Mouse (Mus musculus) forelimb bud, embryonic 11.5 days (tissue): Measurements from ENCODE around the gene Dlgap3.

Experiments
- DNase-seq: peaks from one replicate; pipeline ENCODE4 v3.0.0-alpha.2; 2012; ENCODE audit warnings: low read depth, low spot score

Gene Dlgap3

DNA sequence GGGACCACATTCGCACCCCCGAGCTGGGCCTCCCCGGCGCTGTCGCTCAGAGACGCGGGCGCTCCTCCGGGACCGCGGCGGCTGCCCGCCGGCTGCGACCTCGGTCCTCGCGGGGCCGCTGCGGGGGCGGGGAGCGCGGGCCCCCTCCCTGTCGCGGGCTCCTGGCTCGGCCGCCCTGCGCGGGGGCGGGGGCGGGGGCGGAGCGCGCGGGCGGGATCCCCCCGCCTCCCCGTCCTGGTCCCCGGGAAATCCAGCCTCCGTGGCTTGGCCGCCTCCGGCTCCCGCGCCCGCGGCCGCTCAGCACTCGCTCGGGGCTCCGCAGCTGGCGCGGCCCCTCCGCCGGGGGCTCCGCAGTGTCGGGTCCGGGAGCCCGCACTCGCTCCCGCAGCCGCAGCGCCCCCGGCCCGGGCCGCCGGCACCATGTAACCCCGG, at the start of gene Dlgap3:
Dlgap3 (plus strand) TSS at position 291 of the 432 bp plus-strand sequence.
- DNase-seq = no peak

DNA sequence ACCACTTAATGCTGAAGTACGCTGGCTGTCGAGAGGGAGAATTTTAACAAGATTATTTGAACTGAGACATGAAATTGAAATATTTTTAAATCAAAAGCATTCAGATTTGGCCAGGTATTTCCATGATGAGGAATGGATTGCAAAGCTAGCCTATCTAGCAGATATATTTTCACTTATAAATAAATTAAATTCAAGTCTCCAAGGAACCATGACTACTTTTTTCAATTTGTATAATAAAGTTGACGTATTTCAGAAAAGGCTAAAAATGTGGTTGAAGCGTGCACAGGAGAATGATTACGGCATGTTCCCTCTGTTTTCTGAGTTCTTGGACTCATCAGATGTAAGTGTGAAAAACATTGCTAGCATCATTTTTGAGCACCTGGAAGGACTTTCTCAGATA, 45.6 kb upstream of the Dlgap3 start, which contains the start of gene Tmem35b:
Tmem35b (plus strand) TSS at position 301 of the 400 bp plus-strand sequence.
- DNase-seq = no peak

DNA sequence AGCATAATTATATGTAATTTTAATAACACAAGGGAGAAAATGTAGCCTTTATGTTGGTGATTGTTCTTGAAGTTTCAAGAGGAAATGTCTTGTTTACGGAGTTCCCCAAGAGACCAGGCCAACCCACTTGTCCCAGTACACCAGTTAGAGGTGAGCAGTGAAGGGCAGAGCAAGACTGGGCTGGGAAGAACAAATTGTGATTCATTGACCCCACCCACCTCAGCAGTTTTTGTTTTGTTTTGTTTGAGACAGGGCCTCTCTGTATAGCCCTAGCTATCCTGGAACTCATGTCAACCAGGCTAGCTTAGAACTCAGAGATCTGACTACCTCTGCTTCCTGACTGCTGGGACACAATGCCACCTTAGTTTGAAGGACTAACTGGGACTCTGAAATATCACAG, 44.7 kb upstream of the Dlgap3 start:
- no peak for DNase-seq

DNA sequence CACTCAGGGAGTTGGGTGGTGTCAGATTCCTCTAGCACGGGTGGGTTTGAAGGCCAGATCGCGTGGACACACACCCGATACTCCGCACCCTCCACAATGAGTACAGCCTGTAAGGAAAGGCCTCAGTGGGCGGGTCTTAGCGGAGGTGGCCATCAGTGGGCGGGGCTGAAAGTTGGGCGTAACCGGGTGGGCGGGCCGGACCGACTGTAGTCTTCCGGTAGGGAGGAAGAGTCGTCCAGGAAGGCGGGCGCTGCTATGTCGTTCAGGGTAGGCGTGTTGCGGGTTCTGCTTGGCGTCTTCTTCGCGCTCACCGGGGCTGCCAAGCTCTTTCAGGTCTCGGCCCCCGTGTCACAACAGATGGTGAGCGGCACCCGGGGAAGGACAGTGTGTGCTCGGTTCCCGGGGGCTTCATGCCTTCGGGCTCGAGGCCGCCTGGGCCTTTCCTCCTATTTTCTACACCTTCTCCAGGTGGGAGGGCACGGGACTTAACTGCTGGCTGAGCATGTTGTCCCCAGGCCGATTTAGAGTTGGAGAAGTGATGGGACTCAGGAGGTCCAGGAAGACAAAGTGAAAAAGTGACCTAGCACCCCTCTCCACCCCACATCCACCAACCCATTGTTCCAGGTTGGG, 43.1 kb upstream of the Dlgap3 start:
- DNase-seq = peak; percentile 77

DNA sequence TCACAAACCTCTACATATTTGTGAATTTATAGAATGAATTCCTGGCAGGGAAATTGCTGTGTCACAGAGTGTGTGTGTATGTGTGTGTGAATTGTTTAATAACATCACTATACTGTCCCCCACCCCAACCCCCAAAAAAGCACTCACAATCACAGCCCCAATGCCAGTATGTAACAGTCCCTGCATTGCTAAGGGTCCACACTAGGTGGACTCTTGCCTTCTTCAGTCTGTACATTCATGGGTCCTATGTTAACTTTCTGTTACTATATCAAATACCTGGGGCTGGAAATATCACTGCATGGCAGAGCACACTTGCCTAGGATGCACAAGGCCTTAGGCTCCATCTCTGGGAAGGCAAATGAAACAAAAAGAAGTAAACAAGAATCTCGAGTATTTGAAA, 34.3 kb upstream of the Dlgap3 start:
- no peak for DNase-seq

DNA sequence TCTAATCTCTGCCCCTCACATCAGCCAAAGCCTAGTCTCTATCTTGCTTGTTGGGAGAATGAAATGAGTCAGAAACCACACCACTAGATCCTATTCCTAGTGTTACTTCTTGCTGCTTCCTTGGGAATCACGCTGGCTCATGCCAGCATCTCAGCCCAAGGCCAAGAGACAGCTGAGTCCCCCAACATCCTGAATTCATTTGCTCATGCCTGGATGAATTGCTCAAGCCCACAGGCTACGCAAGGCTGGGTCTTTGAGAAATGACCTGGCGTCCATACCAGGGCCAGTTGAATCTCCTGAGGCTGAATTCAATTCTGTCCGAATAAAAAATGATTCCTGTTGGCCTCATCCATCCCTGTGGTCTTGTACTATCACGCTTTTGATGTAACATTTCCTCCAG, 31.4 kb upstream of the Dlgap3 start:
- DNase-seq = no peak

DNA sequence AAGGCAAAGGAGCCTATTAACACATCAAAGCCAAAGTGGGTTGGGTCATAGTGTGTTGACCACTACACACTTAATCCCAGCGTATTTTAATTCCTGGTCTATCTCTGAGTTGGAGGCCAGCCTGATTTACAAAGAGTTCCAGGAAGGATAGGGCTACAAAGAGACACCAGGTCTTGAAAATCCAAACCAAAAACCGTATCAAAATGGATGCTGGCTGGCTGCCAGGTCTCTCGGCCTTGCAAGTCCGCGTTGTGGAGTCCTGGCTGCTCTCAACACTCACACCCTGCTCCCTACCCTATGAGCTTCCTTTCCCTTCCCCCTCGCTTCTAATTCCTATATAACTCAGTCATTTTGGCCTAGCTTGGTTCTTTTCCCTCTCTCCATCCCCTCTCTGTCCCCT, 30.5 kb upstream of the Dlgap3 start:
- no peak for DNase-seq

DNA sequence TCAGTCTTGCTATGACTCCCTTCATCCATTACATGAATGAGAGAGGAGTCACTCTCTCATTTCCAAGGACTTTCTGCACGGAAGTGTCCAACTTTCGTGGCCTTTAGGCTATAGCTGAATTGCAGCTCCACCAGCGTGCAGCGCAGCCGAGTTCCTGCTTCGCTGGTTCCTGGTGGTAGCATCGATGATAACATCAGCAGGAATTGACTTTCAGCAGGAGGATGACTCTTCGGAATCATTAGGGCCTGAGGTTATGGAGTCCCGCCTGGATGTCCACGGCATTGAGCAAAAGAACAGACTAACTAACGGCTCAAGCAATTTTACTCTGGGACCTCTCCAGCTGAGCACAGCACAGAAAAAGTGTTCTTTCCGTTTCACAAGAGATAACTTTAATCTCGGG, 19.0 kb upstream of the Dlgap3 start:
- no peak for DNase-seq

DNA sequence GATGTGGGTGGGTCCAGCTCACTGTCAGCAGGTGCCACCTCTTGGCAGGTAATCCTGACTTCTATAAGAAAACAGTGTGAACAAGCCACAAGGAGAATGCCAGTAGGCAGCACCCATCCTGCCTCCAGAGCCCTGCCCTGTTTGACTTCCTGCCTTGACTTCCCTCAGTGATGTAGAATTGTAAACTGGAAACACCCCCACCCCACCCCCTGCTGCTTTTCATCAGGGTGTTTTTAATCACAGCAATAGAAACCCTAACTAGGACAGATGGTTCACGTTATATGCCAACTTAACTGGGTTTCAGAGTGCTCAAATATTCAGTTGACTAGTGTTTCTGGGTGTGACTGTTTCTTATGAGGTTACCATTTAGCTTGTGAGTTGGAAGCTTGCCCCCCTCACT, 15.7 kb upstream of the Dlgap3 start:
- no peak for DNase-seq

DNA sequence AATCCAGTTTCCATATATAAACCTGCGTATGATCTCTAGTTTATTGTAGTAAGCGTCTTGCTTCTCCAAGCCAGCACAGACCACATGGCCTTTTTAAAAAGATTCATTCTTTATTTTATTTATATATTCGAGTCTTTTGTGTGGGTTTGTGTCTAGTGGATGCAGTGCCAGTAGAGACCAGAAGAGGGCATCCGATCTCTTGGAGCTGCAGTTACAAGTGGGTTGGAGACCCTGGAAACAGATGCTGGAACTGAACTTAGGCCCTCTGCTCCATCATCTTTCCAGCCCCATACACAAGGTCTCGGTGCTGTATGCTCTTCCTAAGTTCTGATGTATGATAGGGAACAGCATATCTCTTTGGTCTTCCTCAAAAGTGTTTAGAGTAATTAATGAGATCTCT, 13.2 kb upstream of the Dlgap3 start:
- DNase-seq = no peak

DNA sequence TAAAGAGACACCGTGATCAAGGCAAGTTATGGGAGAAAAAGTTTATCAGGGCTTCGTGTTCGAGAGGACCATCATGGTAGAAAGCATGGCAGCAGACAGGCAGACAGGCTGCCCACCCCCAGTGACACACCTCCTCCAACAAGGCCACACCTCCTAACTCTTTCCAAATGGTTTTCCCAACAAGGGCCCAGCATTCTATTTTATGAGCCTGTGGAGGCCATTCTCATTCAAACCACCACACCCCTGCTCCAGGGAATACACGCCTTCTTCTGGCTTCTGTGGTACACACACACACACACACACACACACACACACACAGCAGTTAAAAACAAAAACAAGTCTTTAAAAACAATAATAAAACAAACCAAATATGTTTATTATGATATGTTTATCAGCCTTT, 11.3 kb upstream of the Dlgap3 start:
- no peak for DNase-seq

DNA sequence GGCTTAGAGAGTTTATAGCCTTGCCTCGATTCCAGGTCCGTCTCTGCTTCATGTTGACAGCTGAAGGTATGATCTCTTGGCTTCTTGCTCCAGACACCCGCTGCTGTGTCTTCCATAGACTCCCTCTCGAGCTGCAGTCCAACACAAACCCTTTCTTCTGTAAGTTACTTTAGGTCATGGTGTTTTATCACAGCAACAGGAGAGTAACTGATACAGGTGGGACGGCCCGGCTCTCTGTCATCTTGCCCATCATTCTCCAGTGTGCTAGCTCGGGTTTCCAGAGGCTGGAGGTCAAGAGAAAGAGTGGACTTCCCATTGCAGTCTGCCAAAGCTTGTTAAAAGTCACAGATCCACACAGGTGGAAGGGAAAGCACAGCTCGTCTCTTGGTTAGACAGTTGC, 5.1 kb upstream of the Dlgap3 start:
- DNase-seq = no peak

DNA sequence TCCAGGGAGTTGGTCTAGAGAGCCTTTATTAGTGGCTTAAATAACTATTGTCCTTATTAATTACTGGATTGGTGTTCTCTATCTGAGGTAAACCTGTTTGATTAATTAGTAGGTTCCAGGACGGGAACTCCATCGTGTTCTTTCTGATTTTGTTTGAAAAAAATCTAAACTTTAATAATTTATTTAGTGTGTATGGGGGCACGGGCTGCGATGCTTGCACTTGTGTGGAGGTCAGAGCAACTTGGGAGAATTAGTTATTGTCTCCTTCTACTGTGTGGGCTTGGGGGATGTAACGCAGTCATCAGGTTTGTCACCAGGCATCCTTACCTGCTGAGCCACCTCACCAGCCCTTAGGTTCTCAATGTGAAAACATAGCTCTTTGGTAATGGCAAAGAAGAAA, 1.9 kb upstream of the Dlgap3 start:
- no peak for DNase-seq

DNA sequence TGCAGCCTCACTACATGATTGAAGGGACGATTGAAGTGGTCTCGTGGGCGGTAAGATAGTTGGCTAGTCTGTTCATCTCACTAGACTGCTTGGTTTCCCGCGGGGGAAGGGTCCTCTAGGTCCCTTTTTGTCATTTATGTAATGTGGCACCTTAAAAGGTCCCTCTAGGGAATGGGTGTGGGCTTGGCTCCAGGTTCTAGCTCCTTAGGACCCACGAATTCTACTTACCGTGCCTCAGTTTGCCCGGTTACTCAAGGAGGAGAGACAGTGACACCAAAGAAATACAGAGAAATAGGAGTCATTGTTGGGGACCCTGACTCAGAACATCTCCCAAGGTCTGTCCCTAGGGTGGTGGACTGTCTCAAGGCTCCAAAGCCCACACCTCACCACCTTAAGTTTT, 1.3 kb upstream of the Dlgap3 start:
- DNase-seq = no peak

DNA sequence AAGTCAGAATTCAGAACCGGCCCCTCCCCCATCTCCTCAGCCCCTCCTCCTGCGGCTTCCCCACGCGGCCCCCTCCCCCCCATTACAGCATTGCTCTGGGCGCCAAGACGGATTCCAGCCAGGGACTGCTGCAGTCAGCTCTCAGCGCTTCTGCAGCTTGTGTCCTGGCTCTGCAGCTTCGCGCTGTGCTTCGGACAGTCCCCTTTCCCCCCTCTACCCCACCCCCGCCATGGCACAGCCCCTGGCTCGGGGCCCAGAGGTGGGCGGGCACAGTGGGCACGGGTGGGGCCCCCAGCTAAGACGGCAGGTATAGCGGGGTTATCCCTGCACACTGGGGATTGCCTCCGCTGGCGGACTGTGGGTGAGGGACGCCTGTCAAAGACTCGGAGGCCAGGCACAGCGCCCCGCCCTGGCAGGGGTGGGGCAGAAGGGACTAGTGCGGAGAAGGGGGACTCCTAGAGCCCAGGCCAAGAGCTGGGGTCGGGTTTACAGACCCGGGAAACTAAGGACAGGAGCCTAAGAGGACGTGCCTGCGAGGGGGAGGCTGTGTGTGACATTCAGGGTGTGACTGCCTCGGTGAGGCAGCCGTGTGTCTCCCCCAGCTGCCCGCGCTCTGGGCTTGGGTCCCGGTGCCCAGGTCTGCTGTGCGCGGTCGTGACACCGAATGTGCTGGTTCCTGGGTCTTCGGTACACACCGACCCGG, 642 bp upstream of the Dlgap3 start:
- peak; percentile 25 for DNase-seq

DNA sequence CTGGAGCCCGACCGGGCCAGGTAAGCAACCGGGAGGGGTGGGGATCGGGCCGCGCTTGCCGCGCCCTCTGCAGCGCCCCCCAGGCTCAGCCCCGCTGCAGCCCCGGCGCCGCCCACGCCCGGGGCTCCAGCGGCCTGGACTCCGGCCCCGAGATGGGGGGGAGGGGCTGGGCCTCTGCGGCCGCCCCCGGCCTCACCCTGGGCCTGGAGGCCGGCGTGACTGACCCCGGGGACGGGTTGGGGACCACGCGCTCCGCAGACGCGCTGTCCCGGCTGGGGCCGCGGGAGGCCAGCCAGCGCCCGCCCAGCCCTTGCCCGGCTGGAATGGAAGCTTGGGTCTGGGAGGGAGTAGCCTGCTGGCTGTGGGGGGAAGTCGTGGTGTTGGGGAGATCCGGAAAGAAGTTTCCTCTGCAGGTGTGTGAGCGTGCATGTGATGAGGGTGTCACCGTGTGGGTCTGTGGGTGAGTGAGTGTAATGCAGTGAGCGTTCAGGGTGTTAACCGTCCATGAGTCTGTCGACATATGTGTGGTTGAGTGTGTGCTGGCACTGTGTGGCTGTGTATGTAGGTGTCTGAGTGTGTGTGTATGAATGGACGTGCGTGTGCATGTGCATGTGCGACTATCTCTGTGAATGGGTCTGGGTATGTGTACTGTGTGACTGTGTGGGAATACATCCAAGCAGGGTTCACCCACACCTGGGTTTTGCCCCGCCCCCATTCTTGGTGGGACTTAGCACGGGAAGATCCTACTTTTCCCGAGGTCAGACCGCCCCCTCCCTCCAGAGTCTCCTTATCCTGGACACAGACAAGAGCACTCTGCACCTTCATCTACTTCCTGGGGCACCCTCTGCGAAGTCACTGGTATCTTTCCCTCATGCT, 580 bp downstream of the Dlgap3 start:
- DNase-seq = no peak

DNA sequence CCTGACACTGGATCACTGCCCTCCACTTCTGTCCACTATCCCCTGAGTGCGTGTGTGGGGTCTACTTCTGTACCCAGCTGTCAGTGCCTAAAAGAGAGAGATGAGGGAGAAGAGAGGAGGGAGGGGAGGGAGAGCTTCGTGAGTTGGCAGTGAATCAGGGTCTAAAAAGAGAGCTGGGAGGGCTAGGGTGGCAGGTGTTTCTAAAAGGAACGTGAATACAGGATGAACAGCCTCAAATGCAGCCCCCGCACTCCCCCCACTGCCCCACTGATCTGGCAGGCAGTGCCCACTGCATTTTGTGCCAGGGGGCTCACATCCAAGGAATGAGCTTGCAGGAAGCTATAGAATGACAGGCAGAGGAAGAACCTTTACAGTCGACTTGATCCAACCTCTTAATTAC, 1.9 kb downstream of the Dlgap3 start:
- no peak for DNase-seq

DNA sequence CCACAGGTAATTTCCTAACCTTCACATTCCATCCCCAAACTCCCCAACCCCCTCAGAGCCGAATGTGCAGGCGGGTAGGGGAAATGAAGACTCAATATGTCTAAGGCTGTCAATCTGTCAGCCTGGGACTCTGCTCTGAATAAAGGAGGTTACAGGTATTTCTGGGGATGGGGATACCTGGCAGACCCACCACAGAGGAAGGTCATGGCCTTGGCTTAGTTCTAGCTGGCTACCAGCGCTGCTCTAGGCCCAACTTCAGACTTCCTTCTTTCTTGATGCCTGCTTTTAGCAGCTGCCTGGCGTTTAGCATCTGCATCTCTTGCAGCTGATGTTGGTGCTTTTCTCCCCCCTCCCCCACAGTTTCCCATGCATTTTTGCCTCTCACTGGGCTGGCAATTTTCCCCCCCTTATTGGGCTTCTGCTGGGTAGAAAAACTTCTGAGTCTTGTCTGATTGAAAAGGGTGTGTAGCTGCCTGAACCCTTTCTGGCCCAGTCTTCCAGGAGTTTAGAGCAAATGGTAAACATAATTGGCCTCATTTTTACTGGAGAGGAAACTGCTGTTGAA, 2.4 kb downstream of the Dlgap3 start:
- DNase-seq = no peak

DNA sequence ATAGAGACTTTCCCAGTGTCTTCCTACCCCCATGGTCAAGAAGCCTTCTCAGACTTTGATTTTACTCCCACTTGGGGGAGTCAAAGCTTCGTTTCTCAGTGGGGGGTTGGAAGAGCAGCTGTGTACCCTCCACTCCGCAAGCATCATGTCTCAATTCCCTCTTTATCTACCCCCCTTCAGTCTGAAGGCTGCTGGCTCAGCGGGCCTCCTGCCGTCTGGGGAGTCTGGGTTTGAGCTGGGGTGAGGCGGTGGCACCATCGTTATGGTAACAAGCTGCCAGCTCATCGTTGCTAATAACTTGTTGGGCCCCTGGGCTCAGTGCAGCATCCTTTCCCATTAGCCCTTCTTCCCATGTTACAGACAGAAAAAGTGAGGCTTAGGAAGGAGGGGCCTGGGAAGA, 3.1 kb downstream of the Dlgap3 start:
- DNase-seq = no peak

DNA sequence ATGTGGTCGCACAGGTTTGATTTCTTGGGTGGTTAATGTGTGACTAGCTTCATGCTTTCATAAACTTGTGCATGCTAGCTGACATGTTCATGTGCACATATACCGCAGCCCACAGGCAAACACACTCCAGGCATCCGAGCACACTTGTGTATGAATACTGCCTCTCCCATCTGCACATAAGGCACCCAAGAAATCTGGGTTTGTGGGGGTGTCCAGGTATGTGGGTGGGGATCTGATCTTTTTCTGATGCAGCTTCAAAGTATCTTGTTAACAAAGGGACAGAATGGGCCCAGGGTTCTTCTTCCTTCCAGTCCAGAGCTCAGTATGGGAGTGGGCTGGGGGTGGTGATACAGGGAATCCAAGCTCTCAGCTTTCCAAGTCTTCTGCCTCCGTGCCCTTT, 3.6 kb downstream of the Dlgap3 start:
- no peak for DNase-seq

DNA sequence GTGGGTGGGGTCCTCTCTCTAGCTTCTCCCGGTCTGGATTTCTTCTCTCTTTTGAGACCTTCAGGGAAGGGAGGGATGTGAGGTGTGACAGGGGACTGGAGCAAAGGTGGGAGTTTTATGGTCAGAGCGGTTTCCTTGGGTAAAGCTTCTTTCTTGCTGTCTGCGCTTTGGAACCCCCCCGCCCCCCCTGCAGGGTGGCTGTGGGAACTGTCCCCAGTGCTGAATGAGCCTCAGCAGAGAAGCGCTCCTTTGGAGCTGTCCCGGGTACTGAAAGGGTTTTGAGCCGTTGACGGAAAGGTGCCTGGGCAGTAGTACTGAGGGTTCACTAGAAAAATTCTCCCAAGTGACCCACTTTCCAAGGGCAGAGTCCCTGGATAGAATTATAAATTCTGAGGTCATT, 4.5 kb downstream of the Dlgap3 start:
- peak; percentile 88 for DNase-seq
